Mouse (Mus musculus): ENCODE measurements around the gene Nt5m. TPM values are rescaled to one million over a fixed set of nuclear protein-coding genes. Genes with fewer than 3 reads are reported as not detected.

Nt5m gene
- total and polyA plus RNA-seq, 3 experiments, result 26.6 to 29.1 TPM; not detected in 1

DNA sequence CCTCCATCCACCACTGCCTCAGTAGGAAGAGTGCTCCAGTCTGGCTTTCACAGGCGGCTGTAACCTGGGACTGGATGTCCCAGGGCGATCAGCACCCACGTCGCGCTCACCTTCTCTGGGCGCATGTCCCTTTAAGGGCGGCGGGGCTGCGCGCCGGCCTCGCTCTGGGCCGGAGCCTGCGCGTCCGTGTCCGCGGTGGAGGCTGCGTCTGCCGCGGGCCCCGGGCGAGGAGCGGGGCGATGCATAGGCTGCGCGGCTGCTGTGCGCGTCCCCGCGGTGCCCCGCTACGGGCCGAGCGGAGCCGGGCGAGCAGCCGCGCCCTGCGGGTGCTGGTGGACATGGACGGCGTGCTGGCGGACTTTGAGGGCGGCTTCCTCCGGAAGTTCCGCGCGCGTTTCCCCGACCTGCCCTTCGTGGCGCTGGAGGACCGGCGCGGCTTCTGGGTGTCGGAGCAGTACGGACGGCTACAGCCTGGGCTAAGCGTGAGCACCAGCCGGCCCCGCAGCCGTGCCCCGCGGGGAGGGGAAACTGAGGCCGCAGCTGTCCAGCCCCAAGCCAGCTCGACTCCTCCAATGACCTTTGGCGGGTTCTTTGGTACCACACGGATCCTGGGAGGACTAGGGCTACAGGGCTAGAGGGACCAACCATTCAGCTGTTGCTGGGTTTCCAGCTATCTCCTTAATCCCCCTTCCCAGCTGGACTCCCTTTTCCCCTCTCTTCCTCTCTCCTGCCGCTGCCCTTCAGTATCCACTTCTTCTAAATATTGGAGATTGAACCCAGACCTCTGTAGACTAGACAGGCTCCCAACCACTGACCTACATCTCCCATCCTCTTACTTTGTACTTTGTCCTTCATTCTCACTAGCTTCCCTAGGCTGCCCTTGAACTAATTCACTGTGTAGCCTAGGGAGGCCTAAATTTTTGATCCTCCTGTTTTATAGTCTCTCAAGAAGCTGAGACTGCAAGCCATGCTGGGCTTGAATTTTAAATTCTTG is 8.9 kb downstream of the Nt5m start:
- Histone ChIP-seq H3K36me3 (ENCODE audit: control insufficient read depth in 1 of 2, insufficient read depth in 2 of 2, low read length in 2 of 2) (peaks cover 0 to 9% of the 10 kb centered on the region in 2 experiments; a peak in 2 of 4 replicates), H3K9ac (ENCODE audit: control insufficient read depth, low read depth, low read length, poor library complexity, severe bottlenecking) (peak overlapping the region; percentile 97), H3K9me3 (replicated peaks; ENCODE audit: insufficient read depth, low read length) (no peaks in the 10 kb centered on the region), H3K27ac (ENCODE audit: control insufficient read depth, low read depth, low read length) (peak overlapping the region; percentile 56), H3K79me2 (ENCODE audit: control insufficient read depth, insufficient read depth, low read length, poor library complexity) (peaks cover 10% of the 10 kb centered on the region), H3K27me3 (ENCODE audit: control insufficient read depth in 1 of 2, insufficient read depth in 2 of 2, low read length in 2 of 2) (no peaks in the 10 kb centered on the region), H3K4me3 (ENCODE audit: control insufficient read depth in 1 of 2, insufficient read depth in 1 of 2, low read depth in 2 of 2, low read length in 2 of 2) (peak overlapping the region; percentile 81 to 95), H3K4me1 (ENCODE audit: control insufficient read depth in 1 of 2, insufficient read depth in 2 of 2, low read length in 2 of 2) (peaks cover 4 to 8% of the 10 kb centered on the region in 2 experiments; a peak in 3 of 4 replicates)
- peak; percentile 79 for DNase-seq (ENCODE audit: low read depth, low spot score)
- peak; percentile 72 for TF ChIP-seq NRF1 (IDR thresholded peaks at IDR 0.05; ENCODE audit: insufficient read depth, low read depth, low read length, poor library complexity, severe bottlenecking)
- no peak for TF ChIP-seq MYB (IDR thresholded peaks at IDR 0.05; ENCODE audit: low read depth, low read length)
- TF ChIP-seq ZMIZ1 (IDR thresholded peaks at IDR 0.05; ENCODE audit: low read depth, low read length), result peak; percentile 73; the same call in 1 of the 2 replicates
- peak; percentile 77 for TF ChIP-seq NELFE (IDR thresholded peaks at IDR 0.05; ENCODE audit: low read depth, low read length)
- peak; percentile 75 for TF ChIP-seq MXI1 (IDR thresholded peaks at IDR 0.05; ENCODE audit: low read depth, low read length)
- no peak for TF ChIP-seq TCF12 (IDR thresholded peaks at IDR 0.05; ENCODE audit: low read depth, low read length)
- no peak for TF ChIP-seq ZC3H11A (IDR thresholded peaks at IDR 0.05; ENCODE audit: low read depth, low read length)
- TF ChIP-seq POLR2AphosphoS2 (IDR thresholded peaks at IDR 0.05; ENCODE audit: low read length), result peak; percentile 61; the same call in 1 of the 2 replicates
- TF ChIP-seq POLR2A (IDR thresholded peaks at IDR 0.05; ENCODE audit: control insufficient read depth in 1 of 2, insufficient read depth in 1 of 2, low read depth in 1 of 2, low read length in 2 of 2, poor library complexity in 1 of 2), result peak; percentile 81 to 92; a peak in 3 of 4 replicates
- peak; percentile 59; the same call in 1 of the 2 replicates for TF ChIP-seq MAX (IDR thresholded peaks at IDR 0.05; ENCODE audit: low read length)
- TF ChIP-seq HCFC1 (IDR thresholded peaks at IDR 0.05; ENCODE audit: low read depth, low read length), result 0 out of 2 replicates have a peak, but pooled peaks have one; percentile 37
- peak; percentile 75; the same call in 1 of the 2 replicates for TF ChIP-seq UBTF (IDR thresholded peaks at IDR 0.05; ENCODE audit: borderline replicate concordance, insufficient read depth, low read depth, low read length)
- TF ChIP-seq ZKSCAN1 (IDR thresholded peaks at IDR 0.05; ENCODE audit: low read depth, low read length), result no peak
- TF ChIP-seq ELF1 (IDR thresholded peaks at IDR 0.05; ENCODE audit: low read depth, low read length), result peak; percentile 57; the same call in 1 of the 2 replicates
- peak in 1 of 3 experiments; percentile 20; a peak in 1 of 6 replicates for TF ChIP-seq CTCF (IDR thresholded peaks at IDR 0.05 in 2 of 3, conservative IDR thresholded peaks at IDR 0.05 in 1 of 3; ENCODE audit: control insufficient read depth in 1 of 3, insufficient read depth in 1 of 3, low read depth in 2 of 3, low read length in 3 of 3, poor library complexity in 1 of 3, severe bottlenecking in 1 of 3)

DNA sequence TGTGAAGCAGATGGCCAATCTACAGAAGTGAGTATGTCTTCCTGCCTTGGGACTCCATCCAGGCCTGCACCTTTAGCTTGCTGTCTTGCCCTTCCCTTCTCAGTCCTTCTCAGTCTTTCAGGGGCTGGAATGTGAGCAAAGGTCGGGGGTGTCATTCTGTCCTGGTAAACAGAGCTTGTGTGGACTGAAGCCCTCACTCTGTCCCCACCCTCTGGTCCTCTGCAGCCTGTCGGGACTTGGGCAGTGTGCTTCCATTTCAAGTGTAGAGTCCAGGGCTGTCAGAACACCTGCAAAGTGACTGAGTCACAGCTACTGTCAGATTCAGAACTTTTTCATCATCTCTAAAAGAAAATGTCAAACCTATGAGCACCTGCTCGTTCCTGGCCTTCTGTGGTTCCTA is 13.6 kb downstream of the Nt5m start:
- peaks cover 4% of the 10 kb centered on the region for H3K79me2 ChIP-seq (ENCODE audit: control insufficient read depth, insufficient read depth, low read length, poor library complexity)
- no peak for DNase-seq (ENCODE audit: low read depth, low spot score)
- TF ChIP-seq CHD1 (IDR thresholded peaks at IDR 0.05; ENCODE audit: low read depth, low read length) (no peak), TAL1 (IDR thresholded peaks at IDR 0.05; ENCODE audit: low read length) (no peak), NELFE (IDR thresholded peaks at IDR 0.05; ENCODE audit: low read depth, low read length) (no peak), POLR2AphosphoS2 (IDR thresholded peaks at IDR 0.05; ENCODE audit: low read length) (no peak), UBTF (IDR thresholded peaks at IDR 0.05; ENCODE audit: borderline replicate concordance, insufficient read depth, low read depth, low read length) (no peak), ETS1 (IDR thresholded peaks at IDR 0.05; ENCODE audit: low read depth, low read length) (no peak), EP300 (IDR thresholded peaks at IDR 0.05; ENCODE audit: low read depth in 1 of 2, low read length in 2 of 2) (no peak), MAFK (IDR thresholded peaks at IDR 0.05; ENCODE audit: borderline replicate concordance, low read depth, low read length) (no peak), CTCF (IDR thresholded peaks at IDR 0.05 in 2 of 3, conservative IDR thresholded peaks at IDR 0.05 in 1 of 3; ENCODE audit: control insufficient read depth in 1 of 3, insufficient read depth in 1 of 3, low read depth in 2 of 3, low read length in 3 of 3, poor library complexity in 1 of 3, severe bottlenecking in 1 of 3) (no peak), NRF1 (IDR thresholded peaks at IDR 0.05; ENCODE audit: insufficient read depth, low read depth, low read length, poor library complexity, severe bottlenecking) (no peak), E2F4 (IDR thresholded peaks at IDR 0.05; ENCODE audit: borderline replicate concordance, low read depth, low read length) (no peak), GABPA (IDR thresholded peaks at IDR 0.05; ENCODE audit: low read depth, low read length) (no peak), SIN3A (IDR thresholded peaks at IDR 0.05; ENCODE audit: low read length) (no peak), TCF12 (IDR thresholded peaks at IDR 0.05; ENCODE audit: low read depth, low read length) (no peak), USF1 (IDR thresholded peaks at IDR 0.05; ENCODE audit: low read depth, low read length) (no peak), RAD21 (IDR thresholded peaks at IDR 0.05; ENCODE audit: low read depth, low read length) (no peak), HCFC1 (IDR thresholded peaks at IDR 0.05; ENCODE audit: low read depth, low read length) (no peak), MAX (IDR thresholded peaks at IDR 0.05; ENCODE audit: low read length) (no peak), ZC3H11A (IDR thresholded peaks at IDR 0.05; ENCODE audit: low read depth, low read length) (no peak)
- H3K9ac ChIP-seq (ENCODE audit: control insufficient read depth, low read depth, low read length, poor library complexity, severe bottlenecking), result no peak overlapping the region
- no peaks in the 10 kb centered on the region for H3K27me3 ChIP-seq (ENCODE audit: control insufficient read depth in 1 of 2, insufficient read depth in 2 of 2, low read length in 2 of 2)
- H3K4me3 ChIP-seq (ENCODE audit: control insufficient read depth in 1 of 2, insufficient read depth in 1 of 2, low read depth in 2 of 2, low read length in 2 of 2), result no peak overlapping the region
- H3K9me3 ChIP-seq (replicated peaks; ENCODE audit: insufficient read depth, low read length), result no peaks in the 10 kb centered on the region
- no peak overlapping the region for H3K27ac ChIP-seq (ENCODE audit: control insufficient read depth, low read depth, low read length)
- peaks cover 0 to 5% of the 10 kb centered on the region in 2 experiments; a peak in 2 of 4 replicates for H3K36me3 ChIP-seq (ENCODE audit: control insufficient read depth in 1 of 2, insufficient read depth in 2 of 2, low read length in 2 of 2)
- H3K4me1 ChIP-seq (ENCODE audit: control insufficient read depth in 1 of 2, insufficient read depth in 2 of 2, low read length in 2 of 2), result peaks cover 4 to 8% of the 10 kb centered on the region in 2 experiments; a peak in 3 of 4 replicates

Data from MEL (cell line).